In the genomic region with DNA sequence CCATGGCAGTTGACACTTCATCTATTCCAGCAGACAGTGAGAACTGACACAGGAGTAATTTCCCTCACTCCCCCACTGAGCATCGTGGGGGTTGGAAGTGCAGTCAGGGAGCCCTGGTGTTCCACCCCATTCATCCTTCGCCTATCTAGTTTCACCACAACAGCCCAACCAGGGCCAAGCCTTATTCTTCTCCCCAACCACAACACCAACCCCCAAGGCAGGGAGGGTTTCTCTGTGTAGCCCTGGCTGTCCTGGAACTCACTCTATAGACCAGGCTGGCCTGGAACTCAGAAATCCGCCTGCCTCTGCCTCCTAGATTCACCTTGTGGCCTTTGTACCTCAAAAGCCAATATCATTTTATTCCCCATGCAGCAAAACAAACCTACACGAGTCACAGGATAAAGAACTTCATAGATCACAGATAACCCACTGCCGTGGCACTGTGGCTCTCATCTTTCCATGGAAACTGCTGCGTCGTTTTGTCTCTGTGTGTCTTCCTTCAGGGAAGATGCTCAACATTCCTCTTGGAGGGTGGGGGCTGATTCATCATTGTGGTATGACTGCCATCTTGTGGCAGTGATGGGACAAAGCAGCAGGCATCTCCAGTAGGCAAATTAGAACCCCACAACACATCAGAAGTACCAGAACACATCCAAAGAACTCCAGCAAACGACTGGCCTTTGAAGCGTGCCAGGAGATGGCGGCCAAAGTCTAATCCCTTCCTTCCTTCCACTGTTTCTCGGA, we compare ENCODE assay signal across 9 mouse cellular contexts.
A peak's percentile ranks its signal among the peaks of the same experiment; 100 is the strongest.
DNase-seq lines count a peak whose midpoint lies in the region; TF ChIP-seq lines count a peak whose summit lies in the region.
"Had no signal": no experiment of that assay in that cellular context is flagged by ENCODE, and none has a peak within 500 bp of the region (broad histone marks: within the 10 kb centered on the region; RNA-seq: fewer than 3 reads in every experiment).

No protein-coding gene starts in this region.

- intact Hi-C loops in gastrocnemius, adult 2 months (cut with DNase I), result loop anchor here (5.0 kb wide), 2 partner anchors 150 to 260 kb away; no protein-coding TSS in a partner anchor
- intact Hi-C loops in gastrocnemius, postnatal 36 days (cut with DNase I), result loop anchor here (5.0 kb wide), 1 partner anchor 260 kb away; no protein-coding TSS in a partner anchor

- H3K4me3 ChIP-seq in gastrocnemius, adult 2 months, result no peak overlapping the region

- TF ChIP-seq CTCF in gastrocnemius, adult 2 months (IDR thresholded peaks at IDR 0.05), result peak; percentile 71

- peak; percentile 27 for DNase-seq in gastrocnemius, adult 2 months
- no peak for DNase-seq in gastrocnemius, postnatal 36 days
- DNase-seq in NIH3T3 (ENCODE audit: low read depth), result peak; percentile 72
- peak; percentile 84 to 86 for DNase-seq in cerebellum, postnatal 10 days
- DNase-seq in frontal cortex, postnatal 10 days (ENCODE audit: low spot score in 2 of 2), result peak; percentile 58 to 69
- DNase-seq in layer of hippocampus, adult 18-20 months (ENCODE audit: low spot score in 2 of 2), result peak; percentile 67 to 86
- DNase-seq in lung, postnatal 14 days, result peak; percentile 39
- peak; percentile 56 for DNase-seq in right cerebral cortex, postnatal 14 days

- no peak overlapping the region for H3K27ac ChIP-seq in gastrocnemius, adult 2 months
- H3K27ac ChIP-seq: macrophage had no signal

Comparison
In these comparisons a context has a peak if more than half of its experiments do, and no peak if none do; other contexts are left out.
1. DNase-seq: peak in gastrocnemius, adult 2 months (single experiment), NIH3T3 (single experiment), cerebellum, postnatal 10 days (2 of 2), frontal cortex, postnatal 10 days (2 of 2), layer of hippocampus, adult 18-20 months (2 of 2), lung, postnatal 14 days (single experiment) and right cerebral cortex, postnatal 14 days (single experiment); none in gastrocnemius, postnatal 36 days (0 of 2).